Mouse (Mus musculus): ENCODE results near the gene Rasgrp1. TPM values are rescaled to one million over a fixed set of nuclear protein-coding genes. Genes with fewer than 3 reads are reported as not detected.

Rasgrp1 gene
- polyA plus RNA-seq, 1 experiment from 2014 or later: 1.2 TPM

DNA sequence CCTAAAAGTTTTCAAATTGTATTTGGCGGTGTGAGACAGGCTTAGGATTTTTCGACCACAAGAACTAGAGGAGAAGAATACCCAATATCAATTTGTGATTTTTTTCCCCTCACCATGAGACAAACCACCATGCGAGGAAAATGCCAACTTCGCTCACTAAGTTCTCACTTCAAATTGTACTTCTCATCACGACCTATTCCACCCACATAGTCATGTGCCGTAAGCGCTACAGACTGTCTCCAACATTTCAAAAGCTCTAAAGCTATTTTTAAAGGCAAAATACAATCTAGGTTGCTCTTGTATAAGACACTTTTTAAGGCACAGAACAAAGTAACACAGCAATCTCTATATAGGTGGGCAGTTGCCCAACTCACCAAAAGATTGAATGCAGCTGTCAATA is 4.9 kb downstream of the Rasgrp1 start:
- H3K4me3 ChIP-seq (ENCODE audit: low read depth, low read length): no peak overlapping the region
- no peak overlapping the region for H3K9ac ChIP-seq (ENCODE audit: low read length)
- ATAC-seq (ENCODE audit: low FRiP score): no peak
- no peak overlapping the region for H3K4me2 ChIP-seq
- H3K27ac ChIP-seq (ENCODE audit: low read depth, low read length): no peak overlapping the region
- DNase-seq (ENCODE audit: low spot score, missing footprints): no peak
- 0 out of 2 replicates have a peak, but pooled peaks cover 3% of the 10 kb centered on the region for H3K4me1 ChIP-seq (ENCODE audit: control insufficient read depth, insufficient read depth, low read length)
- H3K9me3 ChIP-seq (ENCODE audit: control insufficient read depth, low read length): no peaks in the 10 kb centered on the region
- H3K36me3 ChIP-seq (ENCODE audit: control insufficient read depth, insufficient read depth, low read length): no peaks in the 10 kb centered on the region
- H3K27me3 ChIP-seq (ENCODE audit: control insufficient read depth, insufficient read depth, low read length): peaks cover 4% of the 10 kb centered on the region
- 91% methylated on average over 7 of the region's 7 CpGs for WGBS

DNA sequence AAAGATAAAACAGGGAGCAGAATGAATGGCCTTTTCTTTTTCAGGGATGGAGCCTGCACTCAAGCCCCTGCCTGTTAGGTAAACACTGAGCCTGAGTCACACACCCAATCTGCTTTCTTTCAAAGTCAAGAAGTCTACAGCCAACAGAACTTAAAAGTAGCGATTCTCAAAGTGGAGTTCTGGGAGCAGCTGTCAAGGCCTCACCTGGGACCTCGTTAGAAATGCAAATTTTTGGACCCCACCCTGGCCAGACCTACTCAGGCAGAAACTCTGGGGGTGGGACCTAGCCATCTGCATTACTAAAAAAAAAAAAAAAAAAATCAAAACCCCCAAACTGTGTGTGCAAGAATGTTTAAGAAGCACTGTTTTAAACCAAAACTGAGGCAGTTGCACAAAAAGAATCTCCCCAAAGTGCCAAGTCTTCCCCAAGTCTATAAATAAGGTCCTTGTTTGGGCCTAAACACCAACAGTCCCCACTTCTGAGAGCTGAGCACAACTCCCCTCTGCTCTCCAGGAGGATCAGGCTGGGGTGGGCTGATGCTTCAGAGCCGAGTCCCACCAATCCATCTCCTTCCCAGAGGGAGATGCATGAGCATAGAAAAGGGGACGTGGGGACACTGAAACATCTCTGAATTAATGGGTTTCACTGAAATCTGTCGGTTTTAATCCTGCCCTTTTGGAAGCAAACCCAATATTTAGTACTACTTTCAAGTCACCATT is 5.7 kb downstream of the Rasgrp1 start:
- Histone ChIP-seq H3K27me3 (ENCODE audit: control insufficient read depth, insufficient read depth, low read length) (no peaks in the 10 kb centered on the region; the same call in 1 of the 2 replicates), H3K4me1 (ENCODE audit: control insufficient read depth, insufficient read depth, low read length) (0 out of 2 replicates have a peak, but pooled peaks cover under 1% of the 10 kb centered on the region), H3K4me3 (ENCODE audit: low read depth, low read length) (no peak overlapping the region), H3K36me3 (ENCODE audit: control insufficient read depth, insufficient read depth, low read length) (no peaks in the 10 kb centered on the region), H3K4me2 (no peak overlapping the region), H3K9me3 (ENCODE audit: control insufficient read depth, low read length) (no peaks in the 10 kb centered on the region), H3K9ac (ENCODE audit: low read length) (no peak overlapping the region), H3K27ac (ENCODE audit: low read depth, low read length) (no peak overlapping the region)
- no peak for DNase-seq (ENCODE audit: low spot score, missing footprints)
- ATAC-seq (ENCODE audit: low FRiP score): no peak
- WGBS: 62% methylated on average over 5 of the region's 5 CpGs

DNA sequence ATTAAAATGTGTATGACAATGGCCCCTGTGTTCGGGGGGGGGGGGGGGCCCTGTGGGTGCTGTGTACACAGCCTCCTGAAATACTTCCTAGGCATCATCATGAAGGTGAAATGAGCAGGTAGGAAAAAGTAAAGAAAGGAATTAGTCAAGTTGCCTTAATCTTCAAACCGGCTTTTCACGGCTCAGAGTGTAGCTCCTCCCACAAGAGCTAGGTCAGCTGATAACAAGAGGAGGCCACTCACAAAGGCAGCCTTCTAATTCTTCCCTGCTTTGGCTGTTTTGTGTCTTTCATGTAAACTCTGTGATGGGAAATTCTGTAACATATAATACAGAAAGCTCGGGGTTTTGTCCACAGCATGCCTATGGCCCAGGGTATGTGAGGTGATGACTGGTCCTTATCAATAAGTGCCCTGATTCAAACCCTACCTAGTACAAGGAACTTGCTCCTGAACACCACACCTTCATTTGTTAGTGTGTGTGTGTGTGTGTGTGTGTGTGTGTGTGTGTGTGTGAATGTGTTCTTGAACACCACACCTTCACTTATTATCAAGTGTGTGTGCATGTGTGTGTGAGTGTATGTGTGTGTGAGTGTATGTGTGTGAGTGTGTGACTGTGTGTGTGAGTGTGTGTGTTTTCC is 7.1 kb downstream of the Rasgrp1 start:
- Histone ChIP-seq H3K4me2 (no peak overlapping the region), H3K4me1 (ENCODE audit: control insufficient read depth, insufficient read depth, low read length) (no peaks in the 10 kb centered on the region), H3K4me3 (ENCODE audit: low read depth, low read length) (no peak overlapping the region), H3K9me3 (ENCODE audit: control insufficient read depth, low read length) (no peaks in the 10 kb centered on the region), H3K9ac (ENCODE audit: low read length) (no peak overlapping the region), H3K27ac (ENCODE audit: low read depth, low read length) (no peak overlapping the region), H3K27me3 (ENCODE audit: control insufficient read depth, insufficient read depth, low read length) (no peaks in the 10 kb centered on the region), H3K36me3 (ENCODE audit: control insufficient read depth, insufficient read depth, low read length) (no peaks in the 10 kb centered on the region)
- WGBS: 35% methylated on average over 4 of the region's 4 CpGs
- peak; percentile 30; the same call in 1 of the 2 replicates for ATAC-seq (ENCODE audit: low FRiP score)
- no peak for DNase-seq (ENCODE audit: low spot score, missing footprints)

DNA sequence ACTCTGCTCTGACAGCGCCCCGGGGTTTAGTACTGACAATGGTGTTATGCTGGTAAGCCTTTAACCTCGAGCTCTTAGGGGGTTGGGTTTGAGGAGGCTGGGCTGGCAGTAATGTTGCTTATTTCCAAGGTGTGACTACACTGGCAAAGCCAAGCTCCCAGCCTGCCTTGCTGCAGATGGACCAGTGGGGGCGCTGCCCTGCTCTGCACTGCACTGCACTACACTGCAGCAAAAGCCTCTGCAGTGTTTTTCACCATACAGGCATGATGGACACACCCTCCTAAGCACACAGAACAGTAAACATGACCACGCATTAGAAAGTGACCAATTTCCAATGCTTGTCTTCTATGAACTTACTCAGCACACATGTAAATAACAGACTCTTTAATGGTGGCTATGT is 11.2 kb downstream of the Rasgrp1 start:
- no peak overlapping the region for H3K27ac ChIP-seq (ENCODE audit: low read depth, low read length)
- 57% methylated on average over 5 of the region's 5 CpGs for WGBS
- ATAC-seq (ENCODE audit: low FRiP score) (peak; percentile 54; the same call in 1 of the 2 replicates), DNase-seq (ENCODE audit: low spot score, missing footprints) (no peak)
- H3K4me3 ChIP-seq (ENCODE audit: low read depth, low read length): no peak overlapping the region
- H3K27me3 ChIP-seq (ENCODE audit: control insufficient read depth, insufficient read depth, low read length): no peaks in the 10 kb centered on the region
- H3K9ac ChIP-seq (ENCODE audit: low read length): no peak overlapping the region
- no peak overlapping the region for H3K4me2 ChIP-seq
- no peaks in the 10 kb centered on the region for H3K4me1 ChIP-seq (ENCODE audit: control insufficient read depth, insufficient read depth, low read length)
- H3K36me3 ChIP-seq (ENCODE audit: control insufficient read depth, insufficient read depth, low read length): no peaks in the 10 kb centered on the region
- no peaks in the 10 kb centered on the region for H3K9me3 ChIP-seq (ENCODE audit: control insufficient read depth, low read length)

DNA sequence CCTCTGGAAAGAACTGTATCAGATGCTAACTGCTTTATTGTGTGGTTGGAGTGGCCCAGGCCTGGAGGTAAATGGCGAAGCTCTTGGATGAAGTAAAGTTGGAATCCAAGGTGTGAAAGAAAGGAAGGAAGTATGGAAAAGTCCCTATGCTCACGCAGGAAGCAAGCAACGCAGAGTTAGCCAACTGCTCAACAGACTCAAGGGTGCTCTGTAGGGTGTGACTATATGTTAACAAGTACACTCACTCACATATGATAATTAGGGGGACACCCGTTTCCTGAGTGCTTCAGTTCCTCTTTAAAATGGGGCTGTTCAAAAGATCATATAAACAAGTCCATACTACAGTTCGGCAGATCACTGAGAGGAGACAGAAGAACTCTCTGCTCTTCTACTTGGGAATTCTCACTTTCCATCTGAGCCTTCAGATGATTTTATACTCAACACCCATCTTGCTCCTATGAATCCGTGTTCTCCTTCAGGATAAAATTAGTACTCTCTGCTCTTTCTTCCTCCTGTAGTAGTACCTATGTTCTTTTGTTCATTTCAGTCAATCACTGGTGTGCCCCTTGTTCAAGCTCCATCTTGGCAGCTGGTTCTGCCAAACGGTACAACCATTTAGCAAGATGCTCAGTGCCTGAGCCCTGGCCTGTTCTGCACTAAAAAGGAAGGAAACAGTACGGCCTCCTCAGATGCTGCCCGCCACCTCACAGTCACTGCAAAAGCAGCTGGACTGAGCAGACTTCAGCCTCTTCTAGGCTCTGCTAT is 14.1 kb downstream of the Rasgrp1 start:
- Histone ChIP-seq H3K4me2 (no peak overlapping the region), H3K4me3 (ENCODE audit: low read depth, low read length) (no peak overlapping the region), H3K36me3 (ENCODE audit: control insufficient read depth, insufficient read depth, low read length) (no peaks in the 10 kb centered on the region), H3K9ac (ENCODE audit: low read length) (no peak overlapping the region), H3K27ac (ENCODE audit: low read depth, low read length) (no peak overlapping the region), H3K4me1 (ENCODE audit: control insufficient read depth, insufficient read depth, low read length) (no peaks in the 10 kb centered on the region), H3K27me3 (ENCODE audit: control insufficient read depth, insufficient read depth, low read length) (no peaks in the 10 kb centered on the region), H3K9me3 (ENCODE audit: control insufficient read depth, low read length) (no peaks in the 10 kb centered on the region)
- DNase-seq (ENCODE audit: low spot score, missing footprints) (no peak), ATAC-seq (ENCODE audit: low FRiP score) (no peak)
- 85% methylated on average over 9 of the region's 9 CpGs for WGBS

DNA sequence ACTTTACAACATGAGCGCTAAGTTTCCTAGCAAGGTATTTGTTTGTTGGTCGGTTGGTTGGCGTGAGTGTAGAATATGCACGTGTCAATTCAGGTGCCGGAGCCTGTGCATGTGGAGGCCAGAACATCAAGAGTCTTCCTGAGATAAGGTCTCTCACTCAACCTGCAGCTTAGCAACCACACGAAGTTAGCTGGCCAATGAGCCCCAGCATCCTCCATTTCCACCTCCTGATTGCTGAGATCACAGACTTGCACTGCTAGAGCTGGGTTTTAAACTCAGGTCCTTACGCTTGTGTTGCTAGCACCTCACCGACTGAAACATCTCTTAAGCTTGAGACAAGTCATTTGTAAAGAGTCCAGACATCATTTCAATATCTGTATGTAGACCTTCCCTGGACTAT is 20.4 kb downstream of the Rasgrp1 start:
- DNase-seq (ENCODE audit: low spot score, missing footprints) (no peak), ATAC-seq (ENCODE audit: low FRiP score) (no peak)
- Histone ChIP-seq H3K4me2 (no peak overlapping the region), H3K36me3 (ENCODE audit: control insufficient read depth, insufficient read depth, low read length) (no peaks in the 10 kb centered on the region), H3K9me3 (ENCODE audit: control insufficient read depth, low read length) (no peaks in the 10 kb centered on the region), H3K4me3 (ENCODE audit: low read depth, low read length) (no peak overlapping the region), H3K27ac (ENCODE audit: low read depth, low read length) (no peak overlapping the region), H3K27me3 (ENCODE audit: control insufficient read depth, insufficient read depth, low read length) (no peaks in the 10 kb centered on the region), H3K9ac (ENCODE audit: low read length) (no peak overlapping the region), H3K4me1 (ENCODE audit: control insufficient read depth, insufficient read depth, low read length) (no peaks in the 10 kb centered on the region)
- 88% methylated on average over 8 of the region's 8 CpGs for WGBS

DNA sequence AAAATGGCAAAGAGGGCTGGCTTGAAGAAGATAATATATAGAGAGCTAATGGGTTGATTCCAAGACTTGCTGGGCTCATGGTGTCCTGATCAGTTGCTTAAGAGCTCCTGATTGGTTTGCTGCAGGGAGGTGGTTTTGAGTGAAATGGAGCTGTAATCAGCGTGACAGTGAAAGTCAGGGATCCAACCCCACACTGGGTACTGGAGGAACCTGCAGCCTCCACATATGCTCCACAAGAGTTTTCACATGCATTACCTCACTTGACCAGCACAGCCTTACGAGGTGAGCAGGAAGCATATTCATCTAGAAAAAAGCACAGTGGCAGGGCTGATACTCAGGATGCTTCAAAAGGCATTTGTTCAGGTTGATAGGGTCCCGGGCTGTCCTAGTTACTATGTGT is 21.6 kb downstream of the Rasgrp1 start:
- no peak overlapping the region for H3K27ac ChIP-seq (ENCODE audit: low read depth, low read length)
- ATAC-seq (ENCODE audit: low FRiP score): no peak
- DNase-seq (ENCODE audit: low spot score, missing footprints): no peak
- no peaks in the 10 kb centered on the region for H3K36me3 ChIP-seq (ENCODE audit: control insufficient read depth, insufficient read depth, low read length)
- no peak overlapping the region for H3K4me3 ChIP-seq (ENCODE audit: low read depth, low read length)
- WGBS: 78% methylated on average over 3 of the region's 3 CpGs
- no peaks in the 10 kb centered on the region for H3K9me3 ChIP-seq (ENCODE audit: control insufficient read depth, low read length)
- H3K9ac ChIP-seq (ENCODE audit: low read length): no peak overlapping the region
- no peak overlapping the region for H3K4me2 ChIP-seq
- H3K27me3 ChIP-seq (ENCODE audit: control insufficient read depth, insufficient read depth, low read length): no peaks in the 10 kb centered on the region
- H3K4me1 ChIP-seq (ENCODE audit: control insufficient read depth, insufficient read depth, low read length): no peaks in the 10 kb centered on the region

DNA sequence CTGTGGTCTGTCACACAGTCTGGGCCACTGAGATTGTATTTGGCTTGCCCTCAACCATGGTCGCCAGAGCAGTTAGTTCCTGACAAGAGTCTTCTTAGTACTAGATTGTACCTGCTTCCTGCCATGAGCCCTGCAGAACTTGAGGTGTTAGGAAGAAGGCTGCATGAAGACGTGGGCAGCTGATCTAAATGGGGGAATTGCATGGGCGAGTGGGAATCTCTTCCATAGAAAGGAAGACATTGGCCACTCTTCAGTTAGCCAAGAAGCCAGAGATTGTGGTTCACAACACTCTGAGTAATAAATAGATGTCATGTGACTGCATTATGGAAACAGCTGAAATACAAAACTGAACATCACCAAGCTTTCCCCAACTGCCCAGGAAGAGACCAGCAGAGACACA is 23.8 kb downstream of the Rasgrp1 start:
- Histone ChIP-seq H3K36me3 (ENCODE audit: control insufficient read depth, insufficient read depth, low read length) (no peaks in the 10 kb centered on the region), H3K27me3 (ENCODE audit: control insufficient read depth, insufficient read depth, low read length) (no peaks in the 10 kb centered on the region), H3K27ac (ENCODE audit: low read depth, low read length) (no peak overlapping the region), H3K9ac (ENCODE audit: low read length) (no peak overlapping the region), H3K4me1 (ENCODE audit: control insufficient read depth, insufficient read depth, low read length) (no peaks in the 10 kb centered on the region), H3K4me2 (no peak overlapping the region), H3K9me3 (ENCODE audit: control insufficient read depth, low read length) (no peaks in the 10 kb centered on the region), H3K4me3 (ENCODE audit: low read depth, low read length) (no peak overlapping the region)
- ATAC-seq (ENCODE audit: low FRiP score) (no peak), DNase-seq (ENCODE audit: low spot score, missing footprints) (no peak)
- 89% methylated on average over 3 of the region's 3 CpGs for WGBS
